Mouse (Mus musculus): ENCODE results near the gene Immp2l. TPM values are rescaled to one million over a fixed set of nuclear protein-coding genes. Genes with fewer than 3 reads are reported as not detected.
A peak's percentile ranks its signal among the peaks of the same experiment; 100 is the strongest.

Gene Immp2l
- polyA plus RNA-seq, 1 experiment from 2014 or later = 12.5 TPM

GRCm38 (mm10) chr12:41081843-41082242 is 58.0 kb downstream of the Immp2l start:
- Histone ChIP-seq H3K27me3 (ENCODE audit: control insufficient read depth, insufficient read depth, low read depth, low read length) (no peaks in the 10 kb centered on the region), H3K36me3 (ENCODE audit: control insufficient read depth, insufficient read depth) (no peaks in the 10 kb centered on the region), H3K4me1 (ENCODE audit: control insufficient read depth, low read depth, low read length) (peaks cover 11% of the 10 kb centered on the region), H3K9me3 (replicated peaks; ENCODE audit: control insufficient read depth, low read length) (no peaks in the 10 kb centered on the region), H3K4me2 (ENCODE audit: low read depth, low read length) (no peak overlapping the region), H3K9ac (ENCODE audit: low read depth, low read length) (no peak overlapping the region), H3K27ac (ENCODE audit: low read length) (no peak overlapping the region), H3K4me3 (ENCODE audit: low read depth, low read length) (no peak overlapping the region)
- WGBS (ENCODE audit: insufficient replicate concordance) = 87% methylated on average over 1 of the region's 1 CpGs
- ATAC-seq (ENCODE audit: low read depth) = no peak

GRCm38 (mm10) chr12:41084370-41085089 is 60.6 kb downstream of the Immp2l start:
- Histone ChIP-seq H3K27ac (ENCODE audit: low read length) (peak overlapping the region; percentile 67), H3K4me2 (ENCODE audit: low read depth, low read length) (peak overlapping the region; percentile 18; the same call in 1 of the 2 replicates), H3K4me3 (ENCODE audit: low read depth, low read length) (no peak overlapping the region), H3K9ac (ENCODE audit: low read depth, low read length) (peak overlapping the region; percentile 37; the same call in 1 of the 2 replicates), H3K36me3 (ENCODE audit: control insufficient read depth, insufficient read depth) (no peaks in the 10 kb centered on the region), H3K4me1 (ENCODE audit: control insufficient read depth, low read depth, low read length) (peaks cover 11% of the 10 kb centered on the region), H3K27me3 (ENCODE audit: control insufficient read depth, insufficient read depth, low read depth, low read length) (no peaks in the 10 kb centered on the region), H3K9me3 (replicated peaks; ENCODE audit: control insufficient read depth, low read length) (no peaks in the 10 kb centered on the region)
- peak; percentile 86 for ATAC-seq (ENCODE audit: low read depth)
- 20% methylated on average over 2 of the region's 2 CpGs for WGBS (ENCODE audit: insufficient replicate concordance)

GRCm38 (mm10) chr12:41089931-41090366 is 66.1 kb downstream of the Immp2l start:
- Histone ChIP-seq H3K27ac (ENCODE audit: low read length) (no peak overlapping the region), H3K9me3 (replicated peaks; ENCODE audit: control insufficient read depth, low read length) (no peaks in the 10 kb centered on the region), H3K4me2 (ENCODE audit: low read depth, low read length) (no peak overlapping the region), H3K4me3 (ENCODE audit: low read depth, low read length) (no peak overlapping the region), H3K36me3 (ENCODE audit: control insufficient read depth, insufficient read depth) (no peaks in the 10 kb centered on the region), H3K9ac (ENCODE audit: low read depth, low read length) (no peak overlapping the region), H3K4me1 (ENCODE audit: control insufficient read depth, low read depth, low read length) (peaks cover 2% of the 10 kb centered on the region), H3K27me3 (ENCODE audit: control insufficient read depth, insufficient read depth, low read depth, low read length) (no peaks in the 10 kb centered on the region)
- no peak for ATAC-seq (ENCODE audit: low read depth)
- WGBS (ENCODE audit: insufficient replicate concordance) = 81% methylated on average over 5 of the region's 5 CpGs

DNA sequence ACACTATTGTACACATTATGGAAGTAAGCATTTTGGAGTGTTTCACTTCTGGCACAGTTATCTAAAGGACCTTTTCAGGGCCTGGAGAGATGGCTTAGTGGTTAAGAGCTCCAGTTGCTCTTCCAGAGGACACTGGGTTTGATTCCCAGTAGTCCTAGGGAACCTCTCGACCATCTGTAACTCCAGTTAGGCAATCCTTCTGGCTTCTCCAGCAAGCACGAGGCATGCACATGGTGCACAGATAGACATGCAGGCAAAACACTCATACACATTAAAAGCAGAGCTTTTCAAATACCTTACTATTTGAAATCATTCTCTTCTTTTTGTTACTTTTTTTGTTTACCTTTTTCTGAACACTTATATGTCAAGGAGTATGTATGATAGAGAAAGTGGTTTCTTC is 66.9 kb downstream of the Immp2l start:
- Histone ChIP-seq H3K4me2 (ENCODE audit: low read depth, low read length) (no peak overlapping the region), H3K27me3 (ENCODE audit: control insufficient read depth, insufficient read depth, low read depth, low read length) (no peaks in the 10 kb centered on the region), H3K4me3 (ENCODE audit: low read depth, low read length) (no peak overlapping the region), H3K9ac (ENCODE audit: low read depth, low read length) (no peak overlapping the region), H3K27ac (ENCODE audit: low read length) (no peak overlapping the region), H3K4me1 (ENCODE audit: control insufficient read depth, low read depth, low read length) (no peaks in the 10 kb centered on the region), H3K9me3 (replicated peaks; ENCODE audit: control insufficient read depth, low read length) (no peaks in the 10 kb centered on the region), H3K36me3 (ENCODE audit: control insufficient read depth, insufficient read depth) (no peaks in the 10 kb centered on the region)
- ATAC-seq (ENCODE audit: low read depth) = no peak
- 61% methylated on average over 2 of the region's 2 CpGs for WGBS (ENCODE audit: insufficient replicate concordance)

DNA sequence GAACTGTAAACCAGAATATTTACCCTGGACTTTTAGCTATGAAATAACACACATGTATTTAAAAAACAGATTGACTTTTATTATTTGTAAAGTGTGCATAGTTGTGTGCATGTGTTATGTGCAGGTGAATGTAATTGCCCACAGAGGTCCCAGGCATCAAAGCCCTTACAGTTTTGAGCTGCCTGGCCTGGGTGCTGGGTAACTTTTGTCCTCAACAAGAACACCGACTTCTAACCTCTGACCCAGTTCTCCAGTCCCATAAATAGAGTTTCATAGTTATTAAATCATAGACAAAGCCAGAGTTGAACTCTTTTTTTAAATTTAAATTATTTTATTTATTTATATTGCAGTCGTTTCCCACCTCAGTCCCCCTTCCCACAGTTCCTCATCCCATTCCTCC is 67.4 kb downstream of the Immp2l start:
- no peaks in the 10 kb centered on the region for H3K9me3 ChIP-seq (replicated peaks; ENCODE audit: control insufficient read depth, low read length)
- H3K27ac ChIP-seq (ENCODE audit: low read length) = no peak overlapping the region
- H3K4me2 ChIP-seq (ENCODE audit: low read depth, low read length) = no peak overlapping the region
- no peak overlapping the region for H3K4me3 ChIP-seq (ENCODE audit: low read depth, low read length)
- no peaks in the 10 kb centered on the region for H3K27me3 ChIP-seq (ENCODE audit: control insufficient read depth, insufficient read depth, low read depth, low read length)
- WGBS (ENCODE audit: insufficient replicate concordance) = 57% methylated on average over 2 of the region's 2 CpGs
- H3K36me3 ChIP-seq (ENCODE audit: control insufficient read depth, insufficient read depth) = no peaks in the 10 kb centered on the region
- no peak for ATAC-seq (ENCODE audit: low read depth)
- H3K9ac ChIP-seq (ENCODE audit: low read depth, low read length) = no peak overlapping the region
- H3K4me1 ChIP-seq (ENCODE audit: control insufficient read depth, low read depth, low read length) = no peaks in the 10 kb centered on the region

DNA sequence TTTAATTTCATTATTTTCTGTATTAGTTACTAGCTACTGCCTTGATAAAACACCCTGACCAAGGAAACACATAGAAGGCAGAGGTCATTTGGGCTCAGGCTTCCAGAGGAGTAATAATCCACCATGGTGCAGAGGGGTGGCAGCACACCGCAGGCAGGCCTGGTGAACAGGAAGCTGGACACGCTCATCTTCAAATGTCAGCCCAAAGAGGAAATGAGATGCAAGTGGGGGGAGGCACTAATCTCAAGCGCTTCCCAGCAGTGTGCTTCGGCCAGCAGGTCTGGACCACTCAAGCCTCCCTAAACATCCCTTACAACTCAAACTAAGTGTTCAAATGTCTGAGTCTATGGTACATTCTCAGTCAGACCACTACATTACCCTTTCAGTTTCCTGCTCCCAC is 72.2 kb downstream of the Immp2l start:
- 16% methylated on average over 4 of the region's 4 CpGs for WGBS (ENCODE audit: insufficient replicate concordance)
- no peak overlapping the region for H3K4me3 ChIP-seq (ENCODE audit: low read depth, low read length)
- ATAC-seq (ENCODE audit: low read depth) = no peak
- no peak overlapping the region for H3K27ac ChIP-seq (ENCODE audit: low read length)
- no peaks in the 10 kb centered on the region for H3K27me3 ChIP-seq (ENCODE audit: control insufficient read depth, insufficient read depth, low read depth, low read length)
- no peaks in the 10 kb centered on the region for H3K36me3 ChIP-seq (ENCODE audit: control insufficient read depth, insufficient read depth)
- H3K4me2 ChIP-seq (ENCODE audit: low read depth, low read length) = no peak overlapping the region
- H3K4me1 ChIP-seq (ENCODE audit: control insufficient read depth, low read depth, low read length) = no peaks in the 10 kb centered on the region
- H3K9me3 ChIP-seq (replicated peaks; ENCODE audit: control insufficient read depth, low read length) = no peaks in the 10 kb centered on the region
- H3K9ac ChIP-seq (ENCODE audit: low read depth, low read length) = no peak overlapping the region

DNA sequence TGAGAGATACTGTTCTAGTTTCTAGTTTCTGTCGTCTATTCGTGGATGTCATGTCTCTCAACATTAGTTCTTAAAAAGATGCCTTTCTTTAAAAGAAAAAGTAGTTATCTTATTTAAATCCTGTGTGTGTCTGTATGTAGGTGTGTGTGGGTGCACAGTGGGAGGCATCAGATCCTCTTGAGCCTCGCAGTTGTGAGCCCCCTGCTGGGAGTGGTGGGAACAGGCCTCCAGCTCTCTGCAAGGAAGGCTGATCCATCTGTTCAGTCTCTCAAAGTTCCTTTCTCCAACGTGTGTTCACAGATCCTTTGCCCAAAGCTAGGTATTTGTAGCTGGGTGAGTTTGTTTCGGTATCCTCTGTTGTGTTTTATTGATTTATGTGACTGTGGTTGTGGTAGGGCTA is 73.5 kb downstream of the Immp2l start:
- Histone ChIP-seq H3K36me3 (ENCODE audit: control insufficient read depth, insufficient read depth) (no peaks in the 10 kb centered on the region), H3K9ac (ENCODE audit: low read depth, low read length) (no peak overlapping the region), H3K4me2 (ENCODE audit: low read depth, low read length) (no peak overlapping the region), H3K4me1 (ENCODE audit: control insufficient read depth, low read depth, low read length) (no peaks in the 10 kb centered on the region), H3K27ac (ENCODE audit: low read length) (no peak overlapping the region), H3K9me3 (replicated peaks; ENCODE audit: control insufficient read depth, low read length) (no peaks in the 10 kb centered on the region), H3K4me3 (ENCODE audit: low read depth, low read length) (no peak overlapping the region), H3K27me3 (ENCODE audit: control insufficient read depth, insufficient read depth, low read depth, low read length) (no peaks in the 10 kb centered on the region)
- ATAC-seq (ENCODE audit: low read depth) = peak; percentile 70
- 31% methylated on average over 5 of the region's 5 CpGs for WGBS (ENCODE audit: insufficient replicate concordance)

DNA sequence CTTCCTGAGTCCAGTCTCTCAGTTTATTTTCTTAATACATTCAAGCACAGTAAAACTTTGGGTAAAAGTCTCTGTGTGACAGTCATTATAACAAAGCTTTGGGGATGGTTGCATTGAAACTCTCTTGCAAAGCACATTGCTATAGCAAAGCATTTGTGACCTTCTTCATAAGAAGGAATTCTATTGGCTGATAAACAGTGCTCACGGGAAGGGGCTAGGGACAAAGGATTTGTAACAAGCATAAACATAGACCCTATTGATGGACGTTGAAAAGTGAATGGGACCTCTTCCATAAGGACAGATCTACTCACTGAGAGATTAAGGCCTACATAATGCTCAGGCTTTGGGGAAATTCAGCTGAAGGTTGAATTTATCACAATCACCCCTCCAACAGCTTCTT is 85.1 kb downstream of the Immp2l start:
- no peaks in the 10 kb centered on the region for H3K36me3 ChIP-seq (ENCODE audit: control insufficient read depth, insufficient read depth)
- H3K4me2 ChIP-seq (ENCODE audit: low read depth, low read length) = no peak overlapping the region
- no peaks in the 10 kb centered on the region for H3K9me3 ChIP-seq (replicated peaks; ENCODE audit: control insufficient read depth, low read length)
- no peaks in the 10 kb centered on the region for H3K27me3 ChIP-seq (ENCODE audit: control insufficient read depth, insufficient read depth, low read depth, low read length)
- WGBS (ENCODE audit: insufficient replicate concordance) = 61% methylated on average over 2 of the region's 2 CpGs
- no peak for ATAC-seq (ENCODE audit: low read depth)
- H3K9ac ChIP-seq (ENCODE audit: low read depth, low read length) = no peak overlapping the region
- peaks cover 6% of the 10 kb centered on the region for H3K4me1 ChIP-seq (ENCODE audit: control insufficient read depth, low read depth, low read length)
- H3K27ac ChIP-seq (ENCODE audit: low read length) = no peak overlapping the region
- H3K4me3 ChIP-seq (ENCODE audit: low read depth, low read length) = no peak overlapping the region

DNA sequence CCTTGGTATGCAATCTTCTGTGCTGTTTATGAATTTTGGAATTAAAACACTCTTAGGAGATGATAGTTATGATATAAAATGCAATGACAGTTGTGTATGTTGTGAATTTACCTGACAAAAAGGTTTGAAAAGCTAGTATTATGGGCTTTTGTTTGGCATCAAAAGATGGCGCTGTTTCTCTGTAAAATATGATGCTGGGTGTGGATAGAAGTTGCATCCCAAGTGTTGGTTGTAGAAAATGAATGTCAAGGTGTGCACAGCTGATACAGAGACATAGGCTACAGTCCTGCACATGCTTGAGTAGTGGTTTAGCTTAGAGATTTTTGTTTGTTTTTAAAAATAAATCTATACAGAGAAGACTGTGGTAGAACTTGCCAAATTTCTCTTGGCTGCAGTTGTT is 87.6 kb downstream of the Immp2l start:
- Histone ChIP-seq H3K27me3 (ENCODE audit: control insufficient read depth, insufficient read depth, low read depth, low read length) (no peaks in the 10 kb centered on the region), H3K36me3 (ENCODE audit: control insufficient read depth, insufficient read depth) (no peaks in the 10 kb centered on the region), H3K4me1 (ENCODE audit: control insufficient read depth, low read depth, low read length) (peaks cover 6% of the 10 kb centered on the region), H3K9ac (ENCODE audit: low read depth, low read length) (no peak overlapping the region), H3K27ac (ENCODE audit: low read length) (peak overlapping the region; percentile 74), H3K4me3 (ENCODE audit: low read depth, low read length) (no peak overlapping the region), H3K9me3 (replicated peaks; ENCODE audit: control insufficient read depth, low read length) (no peaks in the 10 kb centered on the region), H3K4me2 (ENCODE audit: low read depth, low read length) (peak overlapping the region; percentile 46)
- ATAC-seq (ENCODE audit: low read depth) = peak; percentile 83
- 23% methylated on average over 1 of the region's 1 CpGs for WGBS (ENCODE audit: insufficient replicate concordance)

All from liver, embryonic 16.5 days (tissue).